Mouse (Mus musculus) limb, embryonic 10.5 days (tissue): ENCODE results near the gene Rnf144a. TPM values are rescaled to one million over a fixed set of nuclear protein-coding genes. Genes with fewer than 3 reads are reported as not detected.
A peak's percentile ranks its signal among the peaks of the same experiment; 100 is the strongest.

Experiments used
- DNase-seq: peaks from one replicate; pipeline ENCODE4 v3.0.0-alpha.2; 2017; ENCODE audit warnings: low spot score
- H3K27ac ChIP-seq: fragments of 300-500 bp; sonication (generic); 2 replicates; pipeline ENCODE4 v1.5.1; 2016; ENCODE audit warnings: mild to moderate bottlenecking
- H3K27me3 ChIP-seq: fragments of 300-500 bp; sonication (generic); 2 replicates; pipeline ENCODE4 v1.6.1; 2016; ENCODE audit warnings: low read depth, mild to moderate bottlenecking; ENCODE audit not compliant: poor library complexity, severe bottlenecking
- H3K36me3 ChIP-seq: fragments of 300-500 bp; sonication (generic); 2 replicates; pipeline ENCODE4 v1.6.1; 2016; ENCODE audit warnings: mild to moderate bottlenecking, moderate library complexity
- H3K4me1 ChIP-seq: fragments of 300-500 bp; sonication (generic); 2 replicates; pipeline ENCODE4 v1.6.1; 2016
- H3K4me3 ChIP-seq: fragments of 300-500 bp; sonication (generic); 2 replicates; pipeline ENCODE4 v1.5.1; 2016; ENCODE audit warnings: mild to moderate bottlenecking, moderate library complexity
- H3K9me3 ChIP-seq: fragments of 300-500 bp; sonication (generic); replicated peaks from 2 replicates; pipeline ENCODE4 v1.6.1; 2016; ENCODE audit warnings: mild to moderate bottlenecking
- WGBS: fragments of 180-500 bp; shearing (Covaris S2); methylation state at CpG from one replicate; pipeline ENCODE4 v1.1.7; 2016; 5-methylcytosine and 5-hydroxymethylcytosine counted together
- microRNA-seq: library from miRNA; unstranded; fragments of <30 nt; microRNA quantifications from one replicate; pipeline ENCODE4, GENCODE M21; 2017
- polyA plus RNA-seq: library from polyadenylated mRNA; unstranded; fragments of >200 nt; fragmentation: Nextera tagmentation; extraction: Ambion mirVana; gene quantifications from 2 replicates; pipeline ENCODE4 v1.2.1, GENCODE M21; 2016

The Rnf144a gene
- polyA plus RNA-seq, 1 experiment from 2014 or later = 54.9 TPM

DNA sequence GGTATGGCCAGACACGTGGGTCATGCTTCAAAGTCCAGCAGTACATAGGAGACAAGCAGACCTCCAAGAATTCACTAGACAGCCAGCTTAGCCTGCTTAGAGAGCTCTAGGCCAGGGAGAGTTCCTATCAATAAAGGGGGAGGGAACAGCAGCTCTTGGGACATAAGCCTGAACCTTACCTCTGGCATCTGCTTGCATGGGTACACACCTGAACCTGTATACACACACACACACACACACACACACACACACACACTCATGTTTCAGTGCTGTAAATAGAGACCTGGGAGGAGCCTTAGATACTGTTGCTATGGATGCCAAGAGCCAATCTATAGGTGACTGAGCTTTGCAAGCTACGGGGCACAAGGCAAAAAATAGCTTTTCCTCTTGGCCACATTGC, 138.5 kb downstream of the Rnf144a start:
- H3K4me1 ChIP-seq = peaks cover 10% of the 10 kb centered on the region; the same call in 1 of the 2 replicates
- 76% methylated on average over 2 of the region's 2 CpGs for WGBS
- H3K36me3 ChIP-seq = no peaks in the 10 kb centered on the region
- H3K27ac ChIP-seq = no peak overlapping the region
- H3K9me3 ChIP-seq = no peaks in the 10 kb centered on the region
- no peak overlapping the region for H3K4me3 ChIP-seq
- no peak for DNase-seq
- no peaks in the 10 kb centered on the region for H3K27me3 ChIP-seq

Small RNA genes lying within 50 kb of the gene (microRNA-seq; reads per million reads assigned to microRNA genes)
- 71.8 reads per million, percentile 45 among the genes with 10 or more reads in this experiment for gene Mir6538

Other genes starting within 250 kb of the Rnf144a start
- gene Rsad2, start 41.2 kb upstream of the Rnf144a start, polyA plus RNA-seq = 0.78 and 0.94 TPM in 2 replicates
- gene Cmpk2, start 54.0 kb upstream of the Rnf144a start, polyA plus RNA-seq = 3.4 and 5.4 TPM in 2 replicates